Mouse (Mus musculus): ENCODE measurements at regions not wholly inside any gene's neighbourhood (a gene's known extent, or its start where the extent isn't known, plus 50 kb on each side); places are given as distances from the start of the nearest gene placed in this dataset.

DNA sequence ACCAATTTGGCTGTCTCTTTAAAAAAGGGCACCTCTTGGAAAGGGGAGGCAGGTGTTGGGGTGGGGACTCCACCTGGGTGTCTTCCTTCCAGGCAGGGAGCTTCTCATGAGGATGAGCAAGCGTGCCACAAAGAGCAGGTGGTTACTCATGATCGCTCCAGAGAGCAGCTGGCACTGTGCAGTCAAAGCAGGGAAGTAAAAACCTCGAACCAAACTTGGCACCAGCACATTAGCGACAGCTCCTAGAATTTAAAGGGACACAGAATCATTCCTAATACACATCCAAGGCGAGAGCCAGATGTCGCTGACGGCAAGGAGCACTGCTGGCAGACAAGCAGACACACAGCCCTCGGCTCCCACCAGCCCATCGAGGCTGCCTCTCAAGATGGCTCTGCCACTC, 70.4 kb downstream of the Irx5 start:
- no peak for DNase-seq

DNA sequence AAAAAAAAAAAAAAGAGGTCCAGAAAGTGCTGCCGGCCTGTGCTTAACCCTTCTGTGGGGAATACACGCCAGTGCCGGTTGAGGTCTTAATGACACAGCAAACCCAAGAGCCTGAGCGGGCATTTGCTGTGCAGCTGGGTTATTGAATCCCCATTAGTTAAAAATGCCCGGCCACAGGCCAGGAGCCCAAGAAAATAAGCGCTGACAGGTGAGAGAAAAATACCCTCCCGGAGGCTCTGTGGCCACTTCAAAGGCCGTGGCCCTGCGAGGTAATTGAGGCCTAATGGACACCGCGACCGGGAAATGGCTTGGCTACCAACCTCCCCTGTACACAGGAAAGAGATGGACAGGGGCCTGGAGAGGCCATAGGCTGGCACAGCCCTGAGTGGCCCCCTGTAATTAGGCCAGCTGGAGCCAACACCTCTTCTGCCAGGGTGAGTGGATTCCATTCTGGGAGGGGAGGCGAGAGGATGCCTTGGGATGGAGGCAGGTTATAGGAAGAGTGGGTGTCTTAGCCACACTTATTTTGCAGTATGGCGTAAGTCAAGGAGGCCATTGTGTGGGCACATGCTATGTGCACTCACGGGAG, 79.7 kb downstream of the Irx5 start:
- no peak for DNase-seq

DNA sequence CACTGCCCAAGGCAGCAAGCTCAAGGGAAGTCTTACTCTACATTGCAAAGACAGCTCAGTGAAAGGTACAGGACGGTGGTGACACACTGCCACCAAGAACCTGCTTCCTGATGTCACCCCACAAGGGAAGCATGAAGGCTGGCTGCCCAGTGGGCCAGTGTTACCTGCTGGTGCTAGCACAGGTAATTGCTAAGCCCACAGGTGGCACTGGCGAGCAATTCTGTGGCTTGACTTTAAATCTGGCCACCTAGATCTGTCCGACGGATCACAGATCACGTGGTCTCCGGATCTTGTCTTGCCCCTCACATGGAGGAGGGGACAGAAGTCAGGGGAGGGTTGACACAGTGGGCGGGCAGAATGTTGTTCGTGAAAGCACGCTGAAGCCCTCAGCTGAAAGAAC, 80.9 kb downstream of the Irx5 start:
- DNase-seq = no peak

DNA sequence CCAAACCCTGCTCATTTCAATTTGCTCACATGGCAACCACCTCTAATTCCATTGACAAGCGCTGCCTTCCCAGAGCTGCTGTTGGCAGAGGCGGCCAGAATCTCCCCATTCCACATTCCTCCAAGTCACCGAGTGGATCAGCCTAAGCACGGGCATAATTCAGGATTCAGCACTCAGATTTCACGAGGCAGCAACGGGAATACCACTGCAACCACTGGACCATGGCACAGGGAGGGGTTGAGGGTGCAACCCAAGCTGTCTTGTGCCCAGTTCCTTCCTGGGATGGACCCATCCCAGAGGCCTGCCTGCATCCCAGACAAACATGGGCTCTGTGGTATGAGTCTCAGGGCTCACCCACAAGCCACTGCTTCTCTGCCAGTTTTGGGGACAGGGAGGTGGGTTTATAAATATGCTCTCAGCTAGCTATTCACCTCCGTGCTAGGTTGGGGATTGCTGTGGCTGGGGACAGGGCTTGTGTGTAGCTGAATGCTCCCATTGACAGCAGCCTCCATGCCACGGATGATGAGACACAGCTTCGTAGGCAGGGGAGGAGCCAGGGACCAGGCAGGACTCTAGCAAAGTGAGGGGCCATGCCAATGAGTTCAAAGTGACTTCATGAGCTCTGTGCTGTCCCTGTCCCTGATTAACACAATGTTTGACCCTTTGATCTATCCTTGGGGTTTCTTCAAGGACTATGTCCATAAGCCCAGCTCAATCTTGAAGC, 82.5 kb downstream of the Irx5 start:
- DNase-seq = no peak

DNA sequence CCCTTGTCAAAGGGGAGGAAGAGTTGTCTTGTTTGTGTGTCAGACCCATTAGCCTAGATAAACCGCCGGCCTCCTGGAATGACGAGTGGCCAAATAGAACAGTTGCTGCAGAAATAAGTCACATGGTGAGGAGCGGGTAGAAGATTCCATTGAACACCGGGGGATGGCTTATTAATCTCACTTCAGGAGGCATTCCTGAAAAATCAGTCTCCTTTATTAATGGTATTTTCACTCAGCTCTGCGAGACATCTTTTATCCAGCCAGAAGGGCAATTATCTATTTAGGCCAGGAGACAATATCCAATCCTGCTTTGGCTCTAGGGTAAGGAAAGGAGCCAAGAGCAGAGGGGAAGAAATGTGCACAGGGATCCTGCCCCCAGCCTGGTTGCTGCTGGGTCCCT, 84.7 kb downstream of the Irx5 start:
- no peak for DNase-seq

DNA sequence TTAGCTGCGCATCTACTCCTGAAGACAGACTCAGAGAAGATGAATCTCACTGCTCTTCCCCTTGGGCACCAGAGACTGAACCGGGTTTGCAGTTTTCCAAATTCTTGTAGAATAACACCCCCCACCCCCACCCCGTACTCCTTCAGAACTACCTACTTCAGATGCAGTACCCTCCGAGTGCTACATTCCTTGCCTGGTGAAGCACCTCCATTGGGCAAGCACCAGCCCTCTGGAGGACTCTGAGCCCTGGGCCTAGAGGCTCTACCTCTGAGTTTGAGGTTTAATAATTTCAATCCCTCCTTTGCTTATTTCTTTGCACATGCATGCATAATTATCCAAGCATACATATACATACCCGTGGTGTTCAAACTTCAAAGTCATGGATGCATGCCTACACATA, 101.9 kb downstream of the Irx5 start:
- DNase-seq = no peak

DNA sequence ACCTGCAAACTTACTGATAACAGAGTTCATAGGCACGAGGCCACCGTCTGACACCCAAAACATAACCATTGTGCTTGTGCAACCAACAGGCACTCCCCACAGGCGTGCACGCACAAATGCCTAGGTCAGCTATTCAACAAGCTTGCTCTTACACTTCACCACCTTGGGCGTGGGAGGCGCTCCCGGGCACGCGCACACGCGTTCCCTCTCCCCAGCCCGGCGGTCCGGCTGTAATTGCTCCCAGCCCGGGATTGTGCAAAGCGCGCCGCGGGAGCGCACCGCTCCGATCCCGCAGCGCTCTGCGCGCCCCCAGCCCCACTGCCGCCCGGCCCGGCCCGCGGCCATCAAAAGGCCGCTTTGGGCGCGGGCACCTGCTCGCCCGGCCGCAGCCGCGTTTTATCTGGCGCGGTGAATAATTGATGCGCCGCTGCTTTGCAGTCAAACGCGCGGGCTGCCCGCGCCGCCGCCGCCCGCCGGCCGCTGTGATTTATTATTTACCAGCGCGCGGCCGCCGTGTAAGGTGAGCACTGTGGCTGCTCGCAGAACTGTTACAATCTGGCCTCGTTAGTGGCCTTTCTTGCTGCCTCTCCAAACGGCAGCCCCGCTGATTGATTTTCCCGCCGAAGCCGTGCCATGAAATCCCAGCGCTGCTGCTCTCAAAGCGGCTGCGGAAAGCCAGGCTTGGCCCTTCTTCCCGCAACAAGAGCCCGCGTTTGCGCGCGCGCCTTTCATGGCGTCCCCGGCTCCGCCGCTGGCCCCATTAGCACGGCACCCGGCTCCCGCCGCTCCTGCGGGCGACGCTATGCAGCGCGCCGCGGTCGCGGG, 102.9 kb downstream of the Irx5 start:
- no peak for DNase-seq

DNA sequence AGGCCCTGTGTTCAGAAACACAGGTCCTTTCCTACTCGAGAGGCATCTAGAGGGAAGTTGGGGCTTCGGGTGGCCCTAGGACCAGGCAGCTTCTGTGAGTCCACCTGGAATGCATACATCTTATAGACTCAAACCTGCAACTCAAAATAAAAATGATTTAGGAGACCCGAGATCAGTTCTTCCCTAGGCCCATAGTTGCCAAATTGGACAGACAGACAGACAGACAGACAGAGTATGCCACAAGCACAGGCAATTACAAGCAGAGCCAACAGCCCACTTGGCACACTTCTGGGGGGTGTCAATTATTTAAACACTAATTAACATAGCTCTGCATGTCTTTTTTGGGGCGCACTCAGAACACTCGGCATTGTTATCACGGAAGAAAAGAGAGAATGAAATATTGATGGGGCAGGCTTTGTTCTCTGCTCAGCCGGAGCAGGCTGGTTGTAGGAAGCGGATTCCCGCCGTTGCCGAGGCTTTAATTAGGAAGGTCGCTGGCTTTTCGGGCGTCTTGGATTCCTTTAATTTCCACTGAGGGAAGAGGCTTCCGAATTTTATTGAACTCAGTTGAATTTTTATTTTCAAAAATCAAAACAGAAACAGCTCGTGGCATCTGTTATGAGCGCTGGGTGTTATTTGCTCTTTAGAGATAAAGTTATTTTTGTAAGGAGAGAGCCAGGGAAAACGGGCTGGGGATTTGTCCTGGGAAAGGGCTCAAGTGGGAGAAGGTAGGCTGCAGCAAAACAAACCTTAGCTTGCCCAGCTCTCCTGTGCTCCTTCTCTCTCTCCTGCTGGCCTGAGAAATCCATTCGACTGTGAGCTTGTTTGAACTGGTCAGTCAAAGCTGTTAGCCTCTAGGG, 111.9 kb downstream of the Irx5 start:
- DNase-seq = no peak

DNA sequence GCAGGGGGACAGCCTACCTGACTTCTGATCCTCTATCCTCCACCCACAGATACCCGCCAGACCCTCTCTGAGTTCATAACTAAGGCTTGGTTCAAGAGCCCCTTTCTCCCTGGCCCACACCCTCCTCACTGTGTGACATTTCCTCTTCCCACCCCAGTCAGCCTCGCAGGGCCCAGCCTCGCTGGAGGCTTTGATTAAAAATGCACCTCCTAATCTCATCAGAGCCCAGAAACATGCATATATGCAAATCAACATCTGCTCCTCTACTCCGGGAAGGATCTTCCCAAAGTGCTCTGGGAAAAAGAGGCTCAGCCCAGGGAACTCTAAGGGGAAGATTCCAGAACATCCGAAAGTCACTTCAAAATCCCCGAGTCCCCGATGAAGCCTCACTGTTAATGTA, 114.8 kb downstream of the Irx5 start:
- no peak for DNase-seq

DNA sequence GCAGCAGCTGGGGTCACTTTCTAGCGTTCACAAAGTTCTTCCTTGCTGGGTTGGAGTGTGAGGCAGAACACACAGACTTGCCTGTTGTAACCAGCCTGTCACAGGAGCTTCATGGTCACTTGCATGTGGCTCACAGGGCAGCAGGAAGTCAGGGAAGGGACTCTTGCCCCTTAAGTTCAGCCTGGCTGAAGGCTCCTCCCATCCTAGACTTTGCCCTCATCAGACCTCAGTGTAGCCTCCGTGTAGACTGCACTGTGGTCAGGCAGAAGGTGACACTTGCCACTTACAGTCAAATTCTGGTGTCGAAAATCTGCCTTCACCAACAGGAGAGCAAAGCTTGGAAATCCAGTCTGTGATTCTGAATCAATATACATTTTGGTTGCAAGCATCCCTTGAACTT, 115.4 kb downstream of the Irx5 start:
- DNase-seq = no peak

DNA sequence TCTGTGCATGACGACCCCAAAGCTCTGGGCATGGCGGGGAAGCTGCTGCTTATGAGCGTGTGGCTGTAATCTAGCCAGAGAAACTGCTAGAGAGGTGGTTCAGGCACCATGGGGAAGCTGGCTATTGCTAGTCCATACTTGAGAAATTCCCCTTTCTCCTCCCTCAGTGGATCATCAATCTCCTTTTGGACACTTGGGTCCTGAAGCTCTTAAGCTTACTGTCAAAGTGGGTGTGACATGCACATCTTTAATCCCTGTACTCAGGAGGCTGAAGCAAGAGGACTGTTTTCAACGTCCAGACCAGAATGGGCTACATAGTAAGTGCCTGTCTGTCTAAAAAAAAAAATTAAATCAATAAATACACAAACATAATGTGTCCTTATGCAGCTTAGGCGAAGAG, 125.0 kb downstream of the Irx5 start:
- DNase-seq = no peak

DNA sequence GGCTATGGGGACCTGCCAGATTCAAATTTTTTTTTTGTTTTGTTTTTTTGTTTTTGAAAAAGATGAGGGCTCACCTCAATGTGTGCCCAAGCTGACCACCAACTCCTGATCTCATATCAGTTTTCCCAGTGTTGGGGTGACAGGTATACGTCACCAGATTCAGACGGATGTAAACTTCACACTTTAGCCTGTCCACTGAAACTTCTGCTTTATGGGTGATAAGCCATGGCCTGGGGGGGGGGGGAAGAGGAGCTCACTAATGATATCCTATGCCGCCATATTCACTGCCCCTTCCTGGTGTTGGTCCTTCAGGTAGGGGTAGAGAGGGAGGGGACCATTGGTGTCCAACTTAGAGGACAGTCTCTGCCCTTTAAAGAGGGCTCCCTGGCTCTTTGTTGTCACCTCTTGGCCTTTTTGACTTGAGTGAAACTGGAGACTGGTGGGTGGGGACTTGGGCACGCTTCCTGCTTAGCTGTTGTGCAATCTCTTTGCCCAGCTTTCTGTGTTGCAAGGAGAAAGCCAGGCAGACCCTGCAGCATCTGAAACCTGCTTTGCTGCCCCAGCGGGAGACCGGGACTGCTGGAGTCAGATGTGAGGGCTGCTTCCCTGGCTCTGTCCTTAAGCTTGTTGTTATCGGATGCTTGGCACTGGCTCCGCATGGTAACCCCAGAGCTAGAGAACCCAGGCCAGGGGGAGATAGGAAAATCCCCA, 125.8 kb downstream of the Irx5 start:
- DNase-seq = no peak

DNA sequence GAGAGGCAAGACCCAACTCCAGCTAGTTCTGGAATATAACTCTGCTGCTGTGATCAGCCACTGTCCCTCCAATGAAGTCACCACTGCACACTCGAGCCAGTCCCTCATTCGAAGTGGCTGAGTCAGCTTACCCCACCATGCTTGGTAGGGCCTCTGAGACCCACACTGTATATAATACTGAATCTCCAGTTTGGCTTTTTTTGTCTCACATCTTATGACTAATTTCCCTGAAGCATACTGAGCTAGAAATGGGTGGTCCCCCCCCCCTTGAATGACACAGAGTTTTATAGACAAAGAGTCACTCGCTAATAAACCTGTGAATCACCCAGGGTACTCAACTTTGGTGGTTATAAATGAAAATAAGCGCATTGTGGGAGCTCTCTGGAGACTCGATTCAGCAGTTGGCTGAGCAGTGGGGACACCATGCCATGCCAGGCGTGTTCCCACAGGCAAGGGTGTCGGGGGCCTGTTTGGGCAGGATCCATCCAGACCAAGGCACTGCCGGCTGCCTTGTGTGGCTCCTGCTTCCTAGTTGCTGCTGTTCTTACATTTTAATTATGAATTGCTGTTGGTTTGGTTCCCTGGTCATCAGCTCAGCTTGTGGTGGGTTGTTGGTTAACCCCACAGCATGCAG, 131.2 kb downstream of the Irx5 start:
- no peak for DNase-seq

DNA sequence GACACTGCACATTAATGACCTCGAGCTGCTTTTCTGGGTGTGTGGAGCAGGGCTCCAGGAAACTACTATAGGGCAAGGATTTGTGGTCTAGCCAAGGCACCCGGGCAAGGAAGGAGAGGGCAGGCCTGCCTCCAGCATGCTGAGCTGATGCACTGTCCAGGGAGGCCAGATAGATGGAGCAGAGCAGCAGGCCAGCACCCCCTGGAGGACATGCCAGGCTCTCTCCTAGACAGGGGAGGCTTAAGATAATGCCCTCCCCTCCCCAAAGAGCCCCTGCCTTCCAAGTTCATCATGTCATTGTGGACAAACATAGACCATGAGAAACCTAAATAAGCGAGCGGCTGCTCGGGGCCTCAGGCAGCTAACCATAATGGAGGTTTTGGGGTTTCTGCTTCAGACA, 134.1 kb downstream of the Irx5 start:
- DNase-seq = no peak

DNA sequence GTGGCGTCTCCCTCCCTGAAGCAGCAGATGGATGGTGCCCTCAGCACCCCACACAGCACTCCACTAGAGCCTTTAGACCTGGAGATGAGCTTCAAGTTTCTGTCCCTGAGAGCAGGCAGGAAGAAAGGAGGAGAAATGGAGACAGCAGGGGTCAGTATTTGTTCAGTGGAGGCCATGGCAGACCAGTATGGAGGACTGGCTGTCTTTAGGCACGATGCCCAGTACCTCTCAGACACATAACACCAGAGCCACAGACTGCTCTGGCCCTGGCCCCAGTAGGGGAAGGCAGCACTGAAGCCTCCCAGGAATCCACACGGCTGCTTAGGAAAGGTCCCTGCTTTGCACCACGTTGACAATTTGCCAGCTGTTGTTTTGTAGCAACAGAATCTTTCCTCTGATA, 136.0 kb downstream of the Irx5 start:
- no peak for DNase-seq

DNA sequence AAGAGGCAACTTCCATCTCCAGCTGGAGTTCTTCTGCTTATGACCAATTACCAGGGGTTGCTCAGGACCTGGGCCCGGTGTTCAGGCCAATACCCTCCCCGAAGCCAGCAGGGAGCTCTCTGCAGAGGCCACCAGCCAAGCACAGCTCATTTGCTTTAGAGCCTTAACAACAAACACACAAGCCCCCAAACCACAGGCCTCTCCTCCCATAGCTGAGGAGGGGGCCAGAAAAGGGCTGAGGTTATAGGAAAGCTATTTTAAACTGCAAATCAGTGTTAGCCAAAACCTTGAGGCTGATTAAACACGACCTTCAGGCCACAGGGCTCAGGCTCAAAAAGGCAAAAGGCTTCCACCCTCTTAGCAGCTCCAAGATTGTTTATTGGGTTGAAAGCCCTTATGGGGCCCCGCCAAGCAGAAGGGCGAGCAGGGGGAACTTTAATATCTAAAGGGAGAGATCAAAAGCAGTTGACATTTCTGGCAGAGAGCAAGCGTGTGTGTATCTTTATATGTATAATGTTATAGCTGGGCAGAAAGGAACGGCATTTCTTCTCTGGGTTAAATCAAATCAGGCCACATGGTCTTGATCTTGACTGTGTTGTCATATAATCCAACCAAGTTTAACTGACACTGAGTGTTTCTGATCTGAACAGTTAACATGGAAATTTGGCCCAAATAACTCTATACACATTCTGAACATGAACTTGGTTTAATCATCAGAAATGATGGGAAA, 148.3 kb downstream of the Irx5 start:
- no peak for DNase-seq

DNA sequence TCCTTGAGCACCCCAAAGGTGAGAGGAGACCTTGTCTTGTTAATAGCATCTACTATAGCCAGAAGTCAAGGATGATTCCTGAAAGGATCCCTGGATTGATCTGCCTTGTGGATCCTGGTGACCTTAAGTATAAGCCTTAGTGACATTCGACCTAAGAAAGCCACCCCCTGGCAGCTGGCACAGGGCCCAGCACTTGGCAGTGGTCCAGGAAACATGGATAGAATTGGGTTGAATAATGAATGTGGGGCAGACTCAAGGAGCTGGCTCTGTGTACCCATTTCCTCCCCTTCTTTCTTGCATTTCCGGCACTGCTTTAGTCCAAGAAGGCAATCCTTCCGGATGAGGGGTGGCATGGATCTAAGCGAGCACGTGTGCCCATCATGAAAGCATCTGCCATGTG, 149.0 kb downstream of the Irx5 start:
- no peak for DNase-seq

DNA sequence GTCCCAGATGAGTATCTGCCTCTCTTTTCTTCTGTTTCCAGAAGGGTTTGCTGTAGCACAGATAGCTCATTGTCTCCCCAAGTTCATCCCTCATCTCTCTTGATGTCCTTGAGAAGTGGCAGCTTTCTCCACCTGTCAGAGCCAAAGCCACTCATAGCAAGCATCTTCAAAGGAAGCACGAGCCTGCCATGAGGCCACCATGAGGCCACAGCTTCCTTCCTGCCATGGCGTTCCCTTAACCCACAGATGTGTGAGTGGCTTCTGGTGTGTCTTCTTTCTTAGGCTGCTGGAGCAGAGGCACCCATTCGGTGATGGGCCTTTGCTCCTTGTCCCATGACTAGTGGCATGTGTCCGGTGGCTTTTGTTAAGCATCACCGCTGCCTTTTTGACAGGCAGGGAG, 149.5 kb downstream of the Irx5 start:
- DNase-seq = no peak

DNA sequence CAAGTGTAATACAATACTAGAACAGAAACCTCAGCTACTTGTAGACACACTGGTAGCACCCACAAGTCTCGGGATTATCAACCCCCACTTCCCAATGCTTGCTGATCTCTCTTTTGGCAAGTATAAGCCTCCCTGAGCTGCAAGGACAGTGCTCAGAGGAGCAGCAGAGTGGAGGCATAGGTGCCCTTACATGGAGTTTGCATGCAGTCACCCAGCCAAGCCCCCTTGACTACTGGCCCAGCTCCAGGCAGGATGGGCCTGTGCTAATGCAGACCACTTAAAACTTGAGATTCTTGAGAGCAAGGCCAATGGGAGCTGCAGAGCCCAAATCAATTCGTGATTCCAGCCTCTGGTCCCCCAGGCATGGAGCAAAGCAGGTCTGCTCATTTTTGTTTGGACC, 158.0 kb downstream of the Irx5 start:
- DNase-seq = no peak

DNA sequence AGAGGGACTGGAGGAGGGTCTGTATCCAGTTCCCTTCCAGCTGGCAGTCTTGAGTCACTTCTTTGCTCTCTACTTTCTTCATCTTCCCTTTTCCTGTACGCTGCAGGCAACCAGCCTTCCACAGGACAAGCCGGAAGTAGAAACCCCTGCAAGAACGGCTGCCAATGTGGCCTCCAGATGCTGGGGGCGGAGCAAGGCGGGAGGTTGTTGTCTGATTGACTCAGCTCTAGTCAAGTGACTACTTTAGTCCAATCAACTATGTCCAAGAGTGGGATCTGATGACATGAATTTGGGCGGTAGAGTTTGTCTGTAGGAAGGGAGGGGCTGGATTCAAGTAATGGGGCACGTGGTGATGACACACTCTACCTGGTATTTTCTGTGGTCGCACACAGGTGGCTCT, 156.1 kb upstream of the Irx6 start:
- no peak for DNase-seq

DNA sequence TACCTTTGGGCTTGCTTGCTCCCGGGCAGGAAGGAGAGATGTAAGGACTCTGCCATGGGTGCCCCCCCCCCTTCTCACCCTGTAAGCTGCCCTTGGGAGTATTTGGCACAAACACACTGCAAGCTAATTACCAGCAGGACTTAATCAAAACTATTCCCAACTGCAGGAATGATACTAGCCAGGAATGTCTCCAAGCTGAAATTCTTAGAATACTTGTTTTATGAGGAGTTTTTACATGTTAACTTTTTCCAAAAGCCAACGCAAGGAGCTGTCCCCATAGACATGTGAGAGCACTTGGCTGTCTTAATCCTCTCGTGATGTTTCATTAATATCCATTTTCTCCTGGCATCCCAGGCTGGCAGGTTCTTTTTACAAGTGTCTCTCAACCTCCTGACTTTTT, 155.6 kb upstream of the Irx6 start:
- no peak for DNase-seq
